Mouse (Mus musculus) brain, embryonic 18.5 days (tissue): Measurements from ENCODE around the gene Cox7a1.
"Not testable (repeated sequence)": the region's sequence is repeated elsewhere in the genome, so short reads cannot be mapped to it uniquely, and the experiment has no call there.

Source experiments
- DNase-seq: peaks from one replicate; pipeline ENCODE4 v3.0.0-alpha.2; 2012; ENCODE audit warnings: low read depth, low spot score

The Cox7a1 gene

GRCm38 (mm10) chr7:30183879-30184289 is at the start of gene Cox7a1:
Cox7a1 (plus strand) TSS chr7:30184144.
- no peak for DNase-seq

DNA sequence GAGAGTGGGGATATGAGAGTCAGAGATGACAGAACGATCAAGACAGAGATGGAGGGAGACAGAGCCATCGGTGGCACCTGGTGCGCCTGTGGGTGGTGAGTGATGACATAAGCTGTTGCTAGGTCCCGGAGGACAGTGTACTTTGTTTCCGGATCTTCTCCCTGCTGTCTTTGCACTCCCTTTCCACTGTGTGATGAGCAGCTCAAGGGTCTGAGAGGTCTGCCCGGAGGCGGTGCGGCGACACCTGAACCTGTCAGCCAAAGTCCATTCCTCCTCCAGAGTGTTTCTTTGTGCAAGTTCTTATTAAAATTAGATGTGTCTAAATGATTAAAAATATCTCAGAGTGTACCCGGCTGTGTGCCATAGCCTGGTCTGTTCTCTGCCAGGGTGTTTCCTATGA is 47.1 kb upstream of the Cox7a1 start:
- DNase-seq = no peak

GRCm38 (mm10) chr7:30143170-30143554 is 40.8 kb upstream of the Cox7a1 start:
- DNase-seq = no peak

- peak; percentile 74 for DNase-seq
Measured at GRCm38 (mm10) chr7:30143555-30144209, 40.3 kb upstream of the Cox7a1 start.

DNA sequence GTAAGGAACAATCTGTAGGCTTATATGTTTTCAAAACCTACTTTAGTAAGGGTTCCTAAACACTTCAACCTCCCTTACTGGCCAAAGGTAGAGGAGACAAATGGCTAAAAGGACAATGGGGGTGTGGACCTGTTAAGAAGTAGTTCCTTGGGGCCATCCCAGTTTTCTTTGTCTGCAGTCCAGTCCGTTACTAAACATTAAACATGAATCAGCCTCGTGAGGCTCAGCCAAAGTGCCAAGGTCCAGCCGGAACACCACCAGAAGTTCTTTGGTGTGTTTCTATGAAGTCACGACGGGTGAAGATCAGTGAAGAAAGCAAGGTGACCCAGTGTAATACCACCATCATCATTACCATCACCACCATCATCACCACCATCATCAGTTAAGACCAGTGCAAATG is 36.9 kb upstream of the Cox7a1 start:
- DNase-seq = no peak

DNA sequence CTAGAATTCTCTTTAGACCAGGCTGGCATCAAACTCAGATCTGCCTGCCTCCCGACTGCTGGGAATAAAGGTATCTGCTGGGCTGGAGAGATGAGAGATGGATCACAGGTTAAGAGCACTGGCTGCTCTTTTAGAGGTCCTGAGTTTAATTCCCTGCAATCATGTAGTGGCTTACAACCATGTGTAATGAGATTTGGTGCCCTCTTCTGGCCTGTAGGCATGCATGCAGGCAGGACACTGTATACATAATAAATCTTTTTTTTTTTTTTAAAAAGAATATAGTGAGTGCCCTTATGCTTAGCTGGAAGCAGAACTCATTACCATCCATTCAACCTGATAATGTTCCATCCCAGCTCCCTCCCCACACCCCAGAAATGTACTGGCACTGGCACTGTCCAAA is 29.9 kb upstream of the Cox7a1 start:
- DNase-seq = no peak

- DNase-seq = no peak
Measured at GRCm38 (mm10) chr7:30155507-30155906, 28.4 kb upstream of the Cox7a1 start.

DNA sequence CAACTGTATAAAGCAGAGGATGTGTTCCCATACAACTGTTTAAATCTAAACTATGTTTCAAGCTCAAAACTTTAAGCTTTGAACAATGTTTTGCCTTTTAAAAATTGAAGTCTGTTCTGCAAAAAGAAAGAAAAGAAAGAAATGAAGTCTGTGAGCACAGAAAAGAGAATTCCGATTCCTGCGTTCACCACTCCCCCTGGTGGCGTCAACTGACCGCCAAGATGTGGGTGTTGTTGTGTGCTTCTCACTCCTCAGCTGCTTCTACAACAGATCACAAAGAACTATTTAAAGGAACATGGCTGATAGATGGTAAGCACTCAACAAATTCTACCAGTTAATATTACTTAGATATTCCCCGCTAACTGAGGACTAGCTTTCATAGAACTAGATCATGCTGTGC is 20.8 kb upstream of the Cox7a1 start:
- no peak for DNase-seq

GRCm38 (mm10) chr7:30164745-30165144 is 19.2 kb upstream of the Cox7a1 start:
- DNase-seq = no peak

DNA sequence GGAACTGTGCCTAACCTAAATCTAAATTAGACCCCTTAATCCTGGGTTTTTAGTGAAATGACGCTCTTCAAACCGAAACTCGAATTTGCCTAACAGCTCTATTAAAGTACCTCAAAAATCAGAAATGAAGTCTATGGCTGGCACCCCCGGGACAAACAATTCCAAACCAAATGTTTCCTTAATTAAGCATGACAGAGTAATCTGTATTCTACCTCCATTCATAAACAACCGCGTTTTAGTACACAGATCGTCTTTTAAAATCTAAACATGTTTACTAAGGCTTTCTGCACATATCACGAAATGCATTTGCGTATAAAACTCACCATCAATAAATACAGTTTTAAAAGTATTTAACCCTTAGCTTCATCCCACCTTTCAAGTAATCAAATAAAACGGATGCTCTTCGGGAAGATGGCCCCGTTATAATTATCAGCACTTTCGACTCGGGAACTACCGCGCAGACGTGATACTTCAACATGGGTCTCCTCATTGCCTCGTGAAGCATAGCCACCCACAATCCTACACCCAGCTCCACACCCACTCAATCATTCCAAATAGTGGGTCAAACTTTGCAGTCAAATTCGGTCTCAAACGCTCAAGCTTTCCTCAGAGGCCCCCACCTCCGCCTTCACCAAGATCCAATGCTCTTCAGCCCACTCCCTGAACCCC is 14.9 kb upstream of the Cox7a1 start:
- peak; percentile 36 for DNase-seq

- DNase-seq = peak; percentile 95
Measured at GRCm38 (mm10) chr7:30169583-30170282, 14.2 kb upstream of the Cox7a1 start, which contains the start of gene Zfp146. Zfp146 (minus strand) TSS chr7:30169750.

DNA sequence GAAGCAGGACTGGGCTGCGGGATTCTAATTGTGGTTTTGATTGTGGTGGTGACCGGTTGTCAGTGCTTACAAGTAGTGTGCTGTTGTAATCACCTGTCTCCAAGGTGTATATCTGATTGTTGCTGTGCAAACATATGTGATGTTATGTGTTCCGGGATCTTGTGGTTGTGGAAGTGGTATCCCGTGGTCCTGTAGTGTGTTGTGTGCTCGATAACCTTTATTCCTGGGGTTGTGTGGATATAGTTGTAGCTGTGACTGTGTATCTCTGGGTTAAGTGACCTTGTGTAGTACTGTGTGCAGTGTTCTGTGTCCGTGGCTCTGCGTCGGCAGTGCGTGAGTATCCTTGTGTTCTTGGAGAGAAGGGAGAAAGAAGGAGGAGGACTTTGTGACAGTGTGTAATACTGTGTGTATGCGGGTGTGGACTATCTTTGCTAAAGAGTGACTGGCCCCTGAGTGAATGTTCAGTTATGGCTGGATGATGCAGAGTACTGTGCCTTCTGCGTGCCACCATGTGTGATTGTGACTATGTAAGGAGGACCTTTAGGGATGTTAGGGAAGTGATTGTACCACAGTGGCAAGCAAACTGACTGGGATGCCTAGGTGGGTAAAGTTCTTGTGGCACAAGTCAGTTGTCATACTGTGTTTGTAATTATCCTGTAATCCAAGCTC is 13.5 kb upstream of the Cox7a1 start:
- no peak for DNase-seq

GRCm38 (mm10) chr7:30176474-30176873 is 7.5 kb upstream of the Cox7a1 start:
- no peak for DNase-seq

DNA sequence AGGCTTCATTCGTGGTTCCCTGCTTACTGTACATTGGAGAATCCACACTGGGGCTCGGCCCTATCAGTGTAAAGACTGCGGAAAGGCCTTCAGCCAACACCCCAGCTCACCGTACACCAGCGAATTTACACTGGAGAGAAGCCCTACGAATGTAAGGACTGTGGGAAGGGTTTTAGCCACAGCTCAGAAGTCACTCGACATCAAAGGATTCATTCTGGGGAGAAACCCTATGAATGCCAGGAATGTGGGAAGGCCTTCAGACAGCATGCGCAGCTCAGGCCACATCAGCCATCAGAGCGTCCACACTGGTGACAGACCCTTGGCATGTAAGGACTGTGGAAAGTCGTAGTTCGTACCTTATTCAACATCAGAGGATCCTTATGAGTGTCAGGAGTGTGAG is 5.7 kb upstream of the Cox7a1 start:
- DNase-seq = no peak

GRCm38 (mm10) chr7:30181308-30181707 is 2.6 kb upstream of the Cox7a1 start:
- no peak for DNase-seq

GRCm38 (mm10) chr7:30181929-30182328 is 2.0 kb upstream of the Cox7a1 start:
- not testable (repeated sequence) for DNase-seq

- DNase-seq = not testable (repeated sequence)
Measured at GRCm38 (mm10) chr7:30183189-30183588, 755 bp upstream of the Cox7a1 start.

DNA sequence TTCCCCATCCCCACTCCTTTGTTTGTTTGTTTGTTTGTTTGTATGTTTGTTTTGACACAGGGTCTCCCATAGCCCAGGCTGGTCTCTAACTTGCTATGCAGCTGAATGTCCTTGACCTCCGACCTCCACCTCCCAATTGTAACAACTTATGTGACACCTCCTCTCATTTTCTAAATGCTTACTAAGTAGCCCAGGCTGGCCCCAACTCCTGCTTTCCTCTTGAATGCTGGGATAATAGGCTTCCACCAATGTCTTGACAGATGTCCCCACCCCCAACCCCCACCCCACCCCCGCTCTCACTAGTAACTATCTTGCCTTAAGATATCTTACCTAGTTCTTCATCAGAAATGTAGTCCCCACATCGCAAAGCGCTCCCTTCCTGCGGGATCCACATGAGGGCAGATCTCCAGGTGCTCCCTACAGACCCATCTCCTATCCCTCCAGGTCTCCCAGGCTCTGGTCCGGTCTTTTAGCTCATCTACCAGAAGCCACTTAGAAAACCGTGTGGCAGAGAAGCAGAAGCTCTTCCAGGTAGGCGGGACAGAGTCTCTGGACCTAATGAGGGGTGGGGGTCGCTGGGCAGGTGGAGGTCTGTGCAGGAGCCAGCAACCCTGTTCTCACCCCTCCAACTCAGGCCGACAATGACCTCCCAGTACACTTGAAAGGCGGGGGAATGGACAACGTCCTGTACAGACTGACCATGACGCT is 851 bp downstream of the Cox7a1 start:
- no peak for DNase-seq

GRCm38 (mm10) chr7:30188344-30189115 is 4.6 kb downstream of the Cox7a1 start:
- no peak for DNase-seq

- no peak for DNase-seq
Measured at GRCm38 (mm10) chr7:30189116-30189491, 5.2 kb downstream of the Cox7a1 start.

DNA sequence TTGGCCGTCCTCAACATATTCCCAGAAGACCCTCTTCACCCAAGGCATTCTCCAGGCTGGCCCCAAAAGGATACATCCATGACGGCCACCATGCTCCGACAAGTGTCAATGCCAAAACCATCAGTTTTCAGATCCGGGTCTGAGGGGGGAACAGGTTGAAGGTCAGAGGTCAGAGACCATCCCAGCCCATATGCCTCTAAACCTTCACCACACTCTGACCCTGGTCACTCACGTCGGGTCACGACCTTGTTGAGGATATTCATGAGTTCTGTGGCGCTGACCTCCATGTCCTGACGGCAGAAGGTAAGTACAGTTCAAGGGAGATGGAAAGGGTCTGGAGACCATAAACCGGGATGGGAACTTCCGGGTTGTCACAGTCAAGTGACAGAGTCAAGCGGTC is 8.1 kb downstream of the Cox7a1 start:
- DNase-seq = no peak
